Mouse (Mus musculus) kidney, adult 9 months (tissue): ENCODE data around the gene Nprl2.

Experiments
- DNase-seq: peaks from one replicate; pipeline ENCODE4 v3.0.0; 2022

Nprl2 gene

GRCm38 (mm10) chr9:107580501-107581317 is 38.7 kb downstream of the Nprl2 start, which contains the start of gene Hyal3:
TSS of gene Hyal3 (plus strand) at chr9:107580818.
- DNase-seq: peak; percentile 97

GRCm38 (mm10) chr9:107581584-107581983 is 39.6 kb downstream of the Nprl2 start:
- DNase-seq: no peak

DNA sequence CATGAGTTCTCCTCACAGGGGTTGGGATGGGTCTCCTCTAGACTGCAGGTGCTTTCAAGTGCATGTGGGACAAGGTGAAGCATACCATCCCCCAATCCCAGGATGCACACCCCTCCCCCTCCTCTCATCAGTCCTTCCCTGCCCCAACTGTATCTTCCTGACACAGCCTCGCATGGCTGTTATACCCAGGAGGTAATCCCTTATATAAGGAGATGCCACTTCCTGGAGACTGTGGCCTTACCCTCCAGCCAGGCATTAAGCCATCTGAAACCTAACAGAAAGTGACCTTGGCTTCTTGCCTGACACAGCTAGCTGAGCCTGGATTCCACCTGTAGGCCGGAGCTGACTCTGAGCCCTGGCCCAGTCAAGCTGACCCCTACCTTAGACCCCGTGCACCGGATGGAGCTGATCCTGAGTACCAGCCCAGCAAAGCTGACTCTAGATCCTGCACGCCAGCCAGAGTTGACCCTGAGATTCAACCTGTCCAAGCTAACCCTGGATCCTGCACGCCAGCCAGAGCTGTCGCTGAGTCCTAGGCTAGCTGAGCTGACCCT is 40.6 kb downstream of the Nprl2 start:
- peak; percentile 61 for DNase-seq

GRCm38 (mm10) chr9:107583174-107583573 is 41.1 kb downstream of the Nprl2 start:
- DNase-seq: no peak

GRCm38 (mm10) chr9:107586504-107586903 is 44.5 kb downstream of the Nprl2 start:
- DNase-seq: no peak

- DNase-seq: peak; percentile 100
These were observed 45.2 kb downstream of the Nprl2 start, which contains the start of gene Ifrd2 for GRCm38 (mm10) chr9:107586974-107587832. TSS of gene Ifrd2 (plus strand) at chr9:107587642.

DNA sequence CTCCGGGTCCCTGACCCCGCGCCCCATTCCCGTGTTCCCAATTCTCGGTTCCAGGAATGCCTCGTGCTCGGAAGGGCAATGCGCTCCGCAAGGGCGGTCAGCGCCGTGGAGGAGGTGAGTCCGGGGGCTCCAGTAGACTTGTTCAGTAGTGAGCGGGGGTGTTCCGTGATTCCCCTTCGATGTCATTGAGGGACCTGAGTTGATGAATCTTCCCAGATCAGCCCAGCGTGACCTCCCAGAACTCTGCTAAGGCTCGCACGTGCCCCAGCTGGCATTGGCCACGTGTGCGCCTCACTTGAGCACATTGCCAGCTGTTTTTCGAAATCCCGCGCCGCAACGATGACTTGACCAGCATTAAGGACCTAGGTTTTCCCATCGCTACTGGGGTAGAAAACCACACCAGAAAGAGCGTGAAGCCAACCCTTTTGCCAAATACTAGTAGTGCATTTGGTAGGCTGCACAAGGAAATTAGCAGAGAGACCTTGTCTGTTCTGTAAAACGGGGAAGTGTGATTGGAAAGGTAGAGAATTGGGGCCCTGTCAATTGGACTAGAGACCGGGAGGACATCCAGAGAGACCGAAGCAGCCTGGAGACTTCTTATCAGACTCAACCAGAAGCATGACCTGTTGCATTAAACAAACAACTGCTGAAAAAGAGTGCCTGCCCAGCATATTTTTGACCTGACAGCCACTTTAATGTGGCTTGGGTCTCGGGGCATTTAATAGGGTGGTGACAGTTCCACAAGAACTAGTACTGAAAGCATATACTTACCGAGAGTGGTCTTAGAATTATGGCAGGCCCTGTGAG is 46.0 kb downstream of the Nprl2 start:
- DNase-seq: peak; percentile 82

- DNase-seq: peak; percentile 85
These were observed 48.2 kb downstream of the Nprl2 start for GRCm38 (mm10) chr9:107590058-107590772.

- DNase-seq: peak; percentile 88
These were observed 48.7 kb downstream of the Nprl2 start for GRCm38 (mm10) chr9:107590773-107591060.

DNA sequence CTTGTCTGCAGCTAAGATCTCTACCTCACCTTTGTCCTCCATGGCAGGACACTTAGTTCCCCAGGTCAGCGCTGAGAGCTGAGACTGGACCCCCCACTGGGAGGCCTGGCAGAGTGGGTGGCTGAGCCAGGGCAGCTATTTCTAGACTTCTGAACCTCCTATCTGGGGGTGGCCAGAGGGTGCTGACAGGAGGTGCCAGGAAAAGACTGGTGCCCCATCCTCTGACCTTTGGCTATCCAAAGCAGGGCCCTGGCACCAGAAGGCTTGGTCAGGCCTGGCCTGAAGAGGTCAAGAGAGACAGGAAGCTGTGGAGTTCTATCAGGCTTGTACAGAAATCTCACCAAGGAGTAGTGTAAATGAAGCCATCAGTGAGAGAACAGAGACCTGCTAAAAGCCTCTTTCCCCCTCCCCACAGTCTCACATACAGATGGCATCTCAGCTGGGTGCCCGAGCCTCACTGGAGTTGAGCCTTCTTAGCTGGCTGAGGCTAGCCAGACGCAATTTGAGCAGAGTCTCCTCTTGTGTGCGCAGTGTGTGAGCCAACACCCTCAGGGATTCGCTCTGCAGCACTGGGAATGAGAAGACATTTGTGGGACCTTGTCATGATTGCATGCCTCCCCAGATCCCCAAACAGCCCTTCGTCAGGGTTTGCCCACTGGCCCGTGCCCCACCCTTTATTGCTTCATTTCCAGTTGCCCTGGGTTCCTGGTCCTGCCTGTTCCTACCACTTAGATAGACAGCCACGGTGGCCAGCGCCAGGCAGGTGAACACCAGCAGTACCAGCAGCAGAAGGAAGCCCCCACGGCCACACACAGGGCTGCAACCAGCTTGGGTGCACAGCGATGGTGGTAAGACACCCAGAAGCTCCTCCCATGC is 51.3 kb downstream of the Nprl2 start:
- DNase-seq: peak; percentile 94

GRCm38 (mm10) chr9:107594281-107595062 is 52.4 kb downstream of the Nprl2 start:
- DNase-seq: peak; percentile 69
